Mouse (Mus musculus): ENCODE results near the gene Hspa4. TPM values are rescaled to one million over a fixed set of nuclear protein-coding genes. Genes with fewer than 3 reads are reported as not detected.

Gene Hspa4
- polyA plus RNA-seq, 1 experiment from 2014 or later = 72.8 TPM

DNA sequence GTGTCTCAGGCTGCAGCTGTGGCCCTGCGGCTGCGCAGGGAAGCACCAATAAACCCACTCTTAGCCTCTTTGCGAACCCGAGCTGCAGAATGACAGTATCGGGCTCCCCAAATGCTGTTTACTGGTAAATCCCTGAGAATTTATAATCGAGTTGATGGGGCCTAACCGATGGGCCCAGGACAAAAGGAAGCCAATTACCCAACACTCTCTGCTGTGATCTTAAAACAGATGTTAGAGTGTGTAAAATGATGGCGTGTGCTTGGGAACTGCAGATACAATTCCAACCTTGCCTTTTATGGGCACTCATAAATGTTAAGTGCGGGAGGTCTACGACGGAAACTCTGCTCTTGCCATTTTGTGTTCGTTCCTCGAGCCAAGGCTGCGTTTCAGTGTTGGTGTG lies 49.5 kb downstream of the Hspa4 start:
- Histone ChIP-seq H3K27ac (ENCODE audit: low read length) (no peak overlapping the region), H3K9me3 (replicated peaks; ENCODE audit: control insufficient read depth, low read length) (no peaks in the 10 kb centered on the region), H3K4me3 (ENCODE audit: low read length) (no peak overlapping the region), H3K4me1 (ENCODE audit: control insufficient read depth, insufficient read depth, low read length) (no peaks in the 10 kb centered on the region), H3K9ac (ENCODE audit: low read length) (no peak overlapping the region), H3K36me3 (ENCODE audit: control insufficient read depth, insufficient read depth) (no peaks in the 10 kb centered on the region), H3K27me3 (ENCODE audit: control insufficient read depth, insufficient read depth, low read length) (no peaks in the 10 kb centered on the region), H3K4me2 (ENCODE audit: low read depth, low read length) (no peak overlapping the region)
- WGBS = 89% methylated on average over 14 of the region's 14 CpGs
- no peak for ATAC-seq (replicated peaks; ENCODE audit: extremely low read depth, insufficient read depth, low FRiP score)

GRCm38 (mm10) chr11:53249686-53250085 lies 50.6 kb downstream of the Hspa4 start:
- H3K27ac ChIP-seq (ENCODE audit: low read length) = no peak overlapping the region
- WGBS = 49% methylated on average over 5 of the region's 5 CpGs
- H3K4me3 ChIP-seq (ENCODE audit: low read length) = no peak overlapping the region
- H3K4me1 ChIP-seq (ENCODE audit: control insufficient read depth, insufficient read depth, low read length) = no peaks in the 10 kb centered on the region
- no peaks in the 10 kb centered on the region for H3K27me3 ChIP-seq (ENCODE audit: control insufficient read depth, insufficient read depth, low read length)
- no peaks in the 10 kb centered on the region; the same call in 1 of the 2 replicates for H3K9me3 ChIP-seq (replicated peaks; ENCODE audit: control insufficient read depth, low read length)
- no peak for ATAC-seq (replicated peaks; ENCODE audit: extremely low read depth, insufficient read depth, low FRiP score)
- no peaks in the 10 kb centered on the region for H3K36me3 ChIP-seq (ENCODE audit: control insufficient read depth, insufficient read depth)
- no peak overlapping the region for H3K9ac ChIP-seq (ENCODE audit: low read length)
- no peak overlapping the region for H3K4me2 ChIP-seq (ENCODE audit: low read depth, low read length)

DNA sequence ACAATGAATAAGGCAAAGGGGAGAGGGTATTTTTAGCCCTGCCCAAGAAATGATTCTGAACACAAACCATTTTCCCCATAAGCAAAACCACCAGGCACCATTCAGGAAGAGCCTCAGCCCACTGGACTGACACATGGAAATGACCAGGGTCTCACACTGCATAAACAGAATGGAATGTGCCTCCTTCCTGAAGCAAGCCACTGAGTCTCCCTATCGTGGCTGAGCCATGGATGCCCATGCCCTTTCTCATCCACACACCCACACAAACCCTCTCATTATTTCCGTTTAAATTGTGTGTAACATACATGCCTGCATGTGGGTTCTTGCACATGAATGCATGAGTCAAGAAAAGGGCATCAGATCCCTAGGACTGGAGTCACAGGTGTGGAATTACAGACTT lies 54.7 kb downstream of the Hspa4 start:
- no peak overlapping the region for H3K4me2 ChIP-seq (ENCODE audit: low read depth, low read length)
- H3K9me3 ChIP-seq (replicated peaks; ENCODE audit: control insufficient read depth, low read length) = no peaks in the 10 kb centered on the region; the same call in 1 of the 2 replicates
- no peak overlapping the region for H3K9ac ChIP-seq (ENCODE audit: low read length)
- no peak overlapping the region for H3K27ac ChIP-seq (ENCODE audit: low read length)
- ATAC-seq (replicated peaks; ENCODE audit: extremely low read depth, insufficient read depth, low FRiP score) = no peak
- H3K36me3 ChIP-seq (ENCODE audit: control insufficient read depth, insufficient read depth) = no peaks in the 10 kb centered on the region
- WGBS = 38% methylated on average over 2 of the region's 2 CpGs
- H3K27me3 ChIP-seq (ENCODE audit: control insufficient read depth, insufficient read depth, low read length) = no peaks in the 10 kb centered on the region
- no peaks in the 10 kb centered on the region for H3K4me1 ChIP-seq (ENCODE audit: control insufficient read depth, insufficient read depth, low read length)
- H3K4me3 ChIP-seq (ENCODE audit: low read length) = no peak overlapping the region

- Histone ChIP-seq H3K27ac (ENCODE audit: low read length) (no peak overlapping the region), H3K4me1 (ENCODE audit: control insufficient read depth, insufficient read depth, low read length) (no peaks in the 10 kb centered on the region), H3K36me3 (ENCODE audit: control insufficient read depth, insufficient read depth) (no peaks in the 10 kb centered on the region), H3K9ac (ENCODE audit: low read length) (no peak overlapping the region), H3K4me2 (ENCODE audit: low read depth, low read length) (no peak overlapping the region), H3K9me3 (replicated peaks; ENCODE audit: control insufficient read depth, low read length) (no peaks in the 10 kb centered on the region; the same call in 1 of the 2 replicates), H3K4me3 (ENCODE audit: low read length) (no peak overlapping the region), H3K27me3 (ENCODE audit: control insufficient read depth, insufficient read depth, low read length) (no peaks in the 10 kb centered on the region)
- 49% methylated on average over 11 of the region's 11 CpGs for WGBS
- ATAC-seq (replicated peaks; ENCODE audit: extremely low read depth, insufficient read depth, low FRiP score) = no peak
Observed at GRCm38 (mm10) chr11:53243199-53243598, 57.1 kb downstream of the Hspa4 start.

- no peaks in the 10 kb centered on the region for H3K27me3 ChIP-seq (ENCODE audit: control insufficient read depth, insufficient read depth, low read length)
- no peak overlapping the region for H3K4me3 ChIP-seq (ENCODE audit: low read length)
- WGBS = 37% methylated on average over 9 of the region's 9 CpGs
- H3K4me2 ChIP-seq (ENCODE audit: low read depth, low read length) = no peak overlapping the region
- H3K36me3 ChIP-seq (ENCODE audit: control insufficient read depth, insufficient read depth) = no peaks in the 10 kb centered on the region
- peaks cover 8% of the 10 kb centered on the region; the same call in 1 of the 2 replicates for H3K9me3 ChIP-seq (replicated peaks; ENCODE audit: control insufficient read depth, low read length)
- no peak for ATAC-seq (replicated peaks; ENCODE audit: extremely low read depth, insufficient read depth, low FRiP score)
- H3K27ac ChIP-seq (ENCODE audit: low read length) = no peak overlapping the region
- peaks cover 5% of the 10 kb centered on the region; the same call in 1 of the 2 replicates for H3K4me1 ChIP-seq (ENCODE audit: control insufficient read depth, insufficient read depth, low read length)
- H3K9ac ChIP-seq (ENCODE audit: low read length) = no peak overlapping the region
Observed at GRCm38 (mm10) chr11:53233590-53233989, 66.7 kb downstream of the Hspa4 start.

GRCm38 (mm10) chr11:53231836-53232235 lies 68.4 kb downstream of the Hspa4 start:
- Histone ChIP-seq H3K4me1 (ENCODE audit: control insufficient read depth, insufficient read depth, low read length) (peaks cover 5% of the 10 kb centered on the region; the same call in 1 of the 2 replicates), H3K9me3 (replicated peaks; ENCODE audit: control insufficient read depth, low read length) (peaks cover 5% of the 10 kb centered on the region; the same call in 1 of the 2 replicates), H3K27me3 (ENCODE audit: control insufficient read depth, insufficient read depth, low read length) (no peaks in the 10 kb centered on the region), H3K4me2 (ENCODE audit: low read depth, low read length) (no peak overlapping the region), H3K9ac (ENCODE audit: low read length) (no peak overlapping the region), H3K27ac (ENCODE audit: low read length) (no peak overlapping the region), H3K4me3 (ENCODE audit: low read length) (no peak overlapping the region), H3K36me3 (ENCODE audit: control insufficient read depth, insufficient read depth) (no peaks in the 10 kb centered on the region)
- 81% methylated on average over 5 of the region's 5 CpGs for WGBS
- no peak for ATAC-seq (replicated peaks; ENCODE audit: extremely low read depth, insufficient read depth, low FRiP score)

GRCm38 (mm10) chr11:53229011-53229410 lies 71.2 kb downstream of the Hspa4 start:
- no peak overlapping the region for H3K4me3 ChIP-seq (ENCODE audit: low read length)
- peaks cover 5% of the 10 kb centered on the region; the same call in 1 of the 2 replicates for H3K4me1 ChIP-seq (ENCODE audit: control insufficient read depth, insufficient read depth, low read length)
- 94% methylated on average over 3 of the region's 3 CpGs for WGBS
- H3K9ac ChIP-seq (ENCODE audit: low read length) = no peak overlapping the region
- H3K9me3 ChIP-seq (replicated peaks; ENCODE audit: control insufficient read depth, low read length) = peaks cover 3% of the 10 kb centered on the region
- H3K27me3 ChIP-seq (ENCODE audit: control insufficient read depth, insufficient read depth, low read length) = no peaks in the 10 kb centered on the region
- H3K36me3 ChIP-seq (ENCODE audit: control insufficient read depth, insufficient read depth) = no peaks in the 10 kb centered on the region
- no peak for ATAC-seq (replicated peaks; ENCODE audit: extremely low read depth, insufficient read depth, low FRiP score)
- no peak overlapping the region for H3K27ac ChIP-seq (ENCODE audit: low read length)
- no peak overlapping the region for H3K4me2 ChIP-seq (ENCODE audit: low read depth, low read length)

GRCm38 (mm10) chr11:53210876-53211275 lies 89.4 kb downstream of the Hspa4 start:
- no peak for ATAC-seq (replicated peaks; ENCODE audit: extremely low read depth, insufficient read depth, low FRiP score)
- Histone ChIP-seq H3K9me3 (replicated peaks; ENCODE audit: control insufficient read depth, low read length) (no peaks in the 10 kb centered on the region), H3K4me2 (ENCODE audit: low read depth, low read length) (no peak overlapping the region), H3K27ac (ENCODE audit: low read length) (no peak overlapping the region), H3K4me3 (ENCODE audit: low read length) (no peak overlapping the region), H3K36me3 (ENCODE audit: control insufficient read depth, insufficient read depth) (no peaks in the 10 kb centered on the region), H3K9ac (ENCODE audit: low read length) (no peak overlapping the region), H3K4me1 (ENCODE audit: control insufficient read depth, insufficient read depth, low read length) (no peaks in the 10 kb centered on the region), H3K27me3 (ENCODE audit: control insufficient read depth, insufficient read depth, low read length) (no peaks in the 10 kb centered on the region)
- WGBS = 71% methylated on average over 9 of the region's 9 CpGs
